ENCODE assay signal across 14 mouse cellular contexts in the genomic region with DNA sequence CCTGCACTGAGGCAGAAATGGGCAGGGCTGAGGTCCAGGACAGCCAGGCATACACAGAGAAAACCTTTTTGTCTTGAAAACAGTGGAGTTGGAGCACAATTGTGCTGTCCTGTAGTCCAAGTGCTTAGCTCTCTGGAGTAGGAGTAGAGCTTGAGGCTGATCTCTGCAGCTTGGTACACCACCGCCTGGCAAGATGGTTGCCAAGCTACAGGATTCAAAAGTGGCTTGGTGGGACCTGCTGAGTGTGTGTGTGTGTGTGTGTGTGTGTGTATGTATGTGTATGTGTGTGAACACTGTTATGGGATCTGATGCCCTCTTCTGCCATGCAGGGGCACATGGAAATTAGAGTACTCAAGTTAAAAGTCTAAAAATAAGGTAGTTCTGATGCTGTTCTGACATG. TPM values are rescaled to one million over a fixed set of nuclear protein-coding genes. Genes with fewer than 3 reads are reported as not detected.
A peak's percentile ranks its signal among the peaks of the same experiment; 100 is the strongest.
DNase-seq lines count a peak whose midpoint lies in the region; ATAC-seq lines count a peak whose summit lies in the region.
"Had no signal": no experiment of that assay in that cellular context is flagged by ENCODE, and none has a peak within 500 bp of the region (broad histone marks: within the 10 kb centered on the region; RNA-seq: fewer than 3 reads in every experiment).

No protein-coding gene starts in this region.

- no peaks in the 10 kb centered on the region for H3K9me3 ChIP-seq in hindbrain, embryonic 11.5 days (ENCODE audit: control insufficient read depth, low read length)
- no peaks in the 10 kb centered on the region for H3K9me3 ChIP-seq in hindbrain, embryonic 14.5 days (ENCODE audit: control insufficient read depth, low read length)
- no peaks in the 10 kb centered on the region for H3K9me3 ChIP-seq in megakaryocyte, embryonic 14.5 days
- H3K9me3 ChIP-seq in liver, embryonic 13.5 days (replicated peaks), result no peaks in the 10 kb centered on the region
- H3K9me3 ChIP-seq: liver, embryonic 15.5 days had no signal

- H3K4me3 ChIP-seq in hindbrain, embryonic 11.5 days (ENCODE audit: low read depth, low read length), result no peak overlapping the region
- H3K4me3 ChIP-seq in hindbrain, embryonic 14.5 days (replicated peaks; ENCODE audit: low read length), result no peak overlapping the region
- peak overlapping the region; percentile 44 for H3K4me3 ChIP-seq in megakaryocyte, embryonic 14.5 days (replicated peaks)
- H3K4me3 ChIP-seq in brown adipose tissue, adult 24 weeks (ENCODE audit: insufficient read depth, low read depth, low read length), result no peak overlapping the region
- H3K4me3 ChIP-seq in liver, embryonic 13.5 days (replicated peaks), result no peak overlapping the region
- H3K4me3 ChIP-seq: liver, embryonic 15.5 days had no signal

- no peak overlapping the region for H3K9ac ChIP-seq in hindbrain, embryonic 11.5 days (ENCODE audit: low read depth, low read length)
- H3K9ac ChIP-seq in hindbrain, embryonic 14.5 days, result no peak overlapping the region
- no peak overlapping the region for H3K9ac ChIP-seq in liver, embryonic 13.5 days
- H3K9ac ChIP-seq: liver, embryonic 15.5 days had no signal

- H3K36me3 ChIP-seq in hindbrain, embryonic 11.5 days (ENCODE audit: control insufficient read depth, insufficient read depth, low read length), result peaks cover 27% of the 10 kb centered on the region
- peaks cover 60% of the 10 kb centered on the region for H3K36me3 ChIP-seq in hindbrain, embryonic 14.5 days (replicated peaks; ENCODE audit: control insufficient read depth, insufficient read depth)
- peaks cover 72% of the 10 kb centered on the region for H3K36me3 ChIP-seq in megakaryocyte, embryonic 14.5 days (replicated peaks; ENCODE audit: low read length)
- H3K36me3 ChIP-seq in liver, embryonic 13.5 days, result peaks cover 60% of the 10 kb centered on the region

- ATAC-seq in hindbrain, embryonic 11.5 days (ENCODE audit: low FRiP score), result no peak
- ATAC-seq in hindbrain, embryonic 14.5 days (ENCODE audit: low FRiP score), result no peak
- no peak for ATAC-seq in megakaryocyte, adult 5-6 weeks (ENCODE audit: poor library complexity, severe bottlenecking)
- no peak for ATAC-seq in liver, embryonic 13.5 days (ENCODE audit: low read depth)

- no peak for DNase-seq in hindbrain, embryonic 11.5 days (ENCODE audit: low spot score)
- DNase-seq in hindbrain, embryonic 14.5 days (ENCODE audit: low spot score), result no peak
- DNase-seq in liver, embryonic 13.5 days, result no peak
- DNase-seq in retina, embryonic 14.5 days (ENCODE audit: low spot score), result no peak
- no peak for DNase-seq in adrenal gland, postnatal 4 days (ENCODE audit: low spot score in 2 of 2)
- DNase-seq: cerebellum, adult 11-12 months; kidney, postnatal 4 days; thymus, adult 18-20 months had no signal

- H3K27me3 ChIP-seq in hindbrain, embryonic 11.5 days (ENCODE audit: control insufficient read depth, insufficient read depth, low read length), result no peaks in the 10 kb centered on the region
- no peaks in the 10 kb centered on the region for H3K27me3 ChIP-seq in hindbrain, embryonic 14.5 days (ENCODE audit: control insufficient read depth, insufficient read depth, low read length)
- no peaks in the 10 kb centered on the region for H3K27me3 ChIP-seq in megakaryocyte, embryonic 14.5 days (replicated peaks)
- H3K27me3 ChIP-seq in liver, embryonic 13.5 days, result no peaks in the 10 kb centered on the region
- H3K27me3 ChIP-seq: liver, embryonic 15.5 days had no signal

- 68% methylated on average over 1 of the region's 1 CpGs for WGBS in hindbrain, embryonic 11.5 days
- WGBS in hindbrain, embryonic 14.5 days, result 59% methylated on average over 1 of the region's 1 CpGs
- WGBS in liver, embryonic 13.5 days (ENCODE audit: insufficient replicate concordance), result 62% methylated on average over 1 of the region's 1 CpGs

- H3K27ac ChIP-seq in hindbrain, embryonic 11.5 days (ENCODE audit: low read depth, low read length), result 0 out of 2 replicates have a peak overlapping the region, but pooled peaks have one; percentile 6
- H3K27ac ChIP-seq in hindbrain, embryonic 14.5 days, result no peak overlapping the region
- peak overlapping the region; percentile 17; the same call in 1 of the 2 replicates for H3K27ac ChIP-seq in brown adipose tissue, adult 24 weeks (replicated peaks; ENCODE audit: low read depth, low read length)
- H3K27ac ChIP-seq in liver, embryonic 13.5 days, result peak overlapping the region; percentile 62; the same call in 1 of the 2 replicates
- H3K27ac ChIP-seq: macrophage had no signal

- H3K4me1 ChIP-seq in hindbrain, embryonic 11.5 days (replicated peaks; ENCODE audit: control insufficient read depth, insufficient read depth, low read length), result peaks cover 16% of the 10 kb centered on the region
- peaks cover 14% of the 10 kb centered on the region for H3K4me1 ChIP-seq in hindbrain, embryonic 14.5 days (replicated peaks; ENCODE audit: control insufficient read depth, insufficient read depth, low read length)
- peaks cover 90% of the 10 kb centered on the region for H3K4me1 ChIP-seq in megakaryocyte, embryonic 14.5 days
- H3K4me1 ChIP-seq in brown adipose tissue, adult 24 weeks (ENCODE audit: control insufficient read depth, insufficient read depth, insufficient read length, low read length), result peaks cover 24% of the 10 kb centered on the region
- peaks cover 81% of the 10 kb centered on the region for H3K4me1 ChIP-seq in liver, embryonic 13.5 days (replicated peaks)

- H3K4me2 ChIP-seq in hindbrain, embryonic 11.5 days (replicated peaks; ENCODE audit: low read depth, low read length), result no peak overlapping the region
- no peak overlapping the region for H3K4me2 ChIP-seq in hindbrain, embryonic 14.5 days (replicated peaks)
- H3K4me2 ChIP-seq in liver, embryonic 13.5 days, result no peak overlapping the region
- H3K4me2 ChIP-seq: liver, embryonic 15.5 days had no signal

RNA-seq across cellular contexts. Expression of a gene that starts 2.5 kb away (rescaled TPM):
- 83.8 and 84.2 TPM in 2 replicates for polyA plus RNA-seq in hindbrain, embryonic 11.5 days (2014; fragmentation: Nextera tagmentation; extraction: Ambion mirVana)
- polyA plus RNA-seq in hindbrain, embryonic 14.5 days (2014; fragmentation: Nextera tagmentation; extraction: Ambion mirVana), result 92.6 and 99.0 TPM in 2 replicates
- 12.0 and 64.8 TPM in 2 replicates for polyA plus RNA-seq in megakaryocyte, embryonic 14.5 days (2012; ENCODE audit: insufficient read depth, low replicate concordance)
- 119 TPM in 2 replicates for total RNA-seq in megakaryocyte, adult 5-6 weeks (2015)
- 78.8 and 82.8 TPM in 2 replicates for total RNA-seq in megakaryocyte, adult 5-6 weeks (2017)
- polyA plus RNA-seq in brown adipose tissue, adult 24 weeks (2012; ENCODE audit: insufficient read depth, insufficient read length, missing spikeins), result 3,379 and 3,601 TPM in 2 replicates
- 74.5 and 77.7 TPM in 2 replicates for polyA plus RNA-seq in liver, embryonic 13.5 days (2015; fragmentation: Nextera tagmentation; extraction: Ambion mirVana)
- total RNA-seq in adrenal gland, postnatal 4 days (2021), result 100 to 1,000 TPM; 327 to 392 TPM

RNA-seq across cellular contexts. Expression of a gene that starts 11.1 kb away (rescaled TPM):
- 2.1 and 2.5 TPM in 2 replicates for polyA plus RNA-seq in hindbrain, embryonic 11.5 days (2014; fragmentation: Nextera tagmentation; extraction: Ambion mirVana)
- 2.8 and 3.2 TPM in 2 replicates for polyA plus RNA-seq in hindbrain, embryonic 14.5 days (2014; fragmentation: Nextera tagmentation; extraction: Ambion mirVana)
- 1.3 TPM in 1 of 2 replicates, not detected in the other for polyA plus RNA-seq in megakaryocyte, embryonic 14.5 days (2012; ENCODE audit: insufficient read depth, low replicate concordance)
- 3.1 and 13.4 TPM in 2 replicates for total RNA-seq in megakaryocyte, adult 5-6 weeks (2015)
- total RNA-seq in megakaryocyte, adult 5-6 weeks (2017), result 5.2 and 5.9 TPM in 2 replicates
- polyA plus RNA-seq in brown adipose tissue, adult 24 weeks (2012; ENCODE audit: insufficient read depth, insufficient read length, missing spikeins), result 12.0 and 14.6 TPM in 2 replicates
- 1.6 and 3.1 TPM in 2 replicates for polyA plus RNA-seq in liver, embryonic 13.5 days (2015; fragmentation: Nextera tagmentation; extraction: Ambion mirVana)
- 10 to 100 TPM; 29.2 to 33.2 TPM for total RNA-seq in adrenal gland, postnatal 4 days (2021)

RNA-seq across cellular contexts. Expression of a gene that starts 14.2 kb away (rescaled TPM):
- polyA plus RNA-seq in hindbrain, embryonic 11.5 days (2014; fragmentation: Nextera tagmentation; extraction: Ambion mirVana), result 306 and 312 TPM in 2 replicates
- 142 and 150 TPM in 2 replicates for polyA plus RNA-seq in hindbrain, embryonic 14.5 days (2014; fragmentation: Nextera tagmentation; extraction: Ambion mirVana)
- 226 and 241 TPM in 2 replicates for polyA plus RNA-seq in megakaryocyte, embryonic 14.5 days (2012; ENCODE audit: insufficient read depth, low replicate concordance)
- total RNA-seq in megakaryocyte, adult 5-6 weeks (2015), result 275 and 307 TPM in 2 replicates
- total RNA-seq in megakaryocyte, adult 5-6 weeks (2017), result 187 and 291 TPM in 2 replicates
- polyA plus RNA-seq in brown adipose tissue, adult 24 weeks (2012; ENCODE audit: insufficient read depth, insufficient read length, missing spikeins), result 122 and 131 TPM in 2 replicates
- 130 and 154 TPM in 2 replicates for polyA plus RNA-seq in liver, embryonic 13.5 days (2015; fragmentation: Nextera tagmentation; extraction: Ambion mirVana)
- 100 to 1,000 TPM; 722 to 725 TPM for total RNA-seq in adrenal gland, postnatal 4 days (2021)

RNA-seq across cellular contexts. Expression of a gene that starts 33.8 kb away (rescaled TPM):
- polyA plus RNA-seq in hindbrain, embryonic 11.5 days (2014; fragmentation: Nextera tagmentation; extraction: Ambion mirVana), result 2.5 and 2.7 TPM in 2 replicates
- polyA plus RNA-seq in hindbrain, embryonic 14.5 days (2014; fragmentation: Nextera tagmentation; extraction: Ambion mirVana), result 1.4 and 2.7 TPM in 2 replicates
- polyA plus RNA-seq in megakaryocyte, embryonic 14.5 days (2012; ENCODE audit: insufficient read depth, low replicate concordance), result 30.8 and 66.7 TPM in 2 replicates
- 64.9 and 68.8 TPM in 2 replicates for total RNA-seq in megakaryocyte, adult 5-6 weeks (2015)
- total RNA-seq in megakaryocyte, adult 5-6 weeks (2017), result 62.6 and 71.5 TPM in 2 replicates
- 2.5 and 4.6 TPM in 2 replicates for polyA plus RNA-seq in brown adipose tissue, adult 24 weeks (2012; ENCODE audit: insufficient read depth, insufficient read length, missing spikeins)
- 10.8 and 12.0 TPM in 2 replicates for polyA plus RNA-seq in liver, embryonic 13.5 days (2015; fragmentation: Nextera tagmentation; extraction: Ambion mirVana)
- total RNA-seq in adrenal gland, postnatal 4 days (2021), result 1 to 10 TPM; 2.2 to 4.2 TPM

RNA-seq across cellular contexts. Expression of a gene that starts 41.1 kb away (rescaled TPM):
- polyA plus RNA-seq in hindbrain, embryonic 11.5 days (2014; fragmentation: Nextera tagmentation; extraction: Ambion mirVana), result 1.7 and 2.7 TPM in 2 replicates
- 2.9 and 3.0 TPM in 2 replicates for polyA plus RNA-seq in hindbrain, embryonic 14.5 days (2014; fragmentation: Nextera tagmentation; extraction: Ambion mirVana)
- not detected in 2 replicates for polyA plus RNA-seq in megakaryocyte, embryonic 14.5 days (2012; ENCODE audit: insufficient read depth, low replicate concordance)
- total RNA-seq in megakaryocyte, adult 5-6 weeks (2015), result not detected in 2 replicates
- total RNA-seq in megakaryocyte, adult 5-6 weeks (2017), result not detected in 2 replicates
- polyA plus RNA-seq in brown adipose tissue, adult 24 weeks (2012; ENCODE audit: insufficient read depth, insufficient read length, missing spikeins), result 2.3 TPM in 1 of 2 replicates, not detected in the other
- polyA plus RNA-seq in liver, embryonic 13.5 days (2015; fragmentation: Nextera tagmentation; extraction: Ambion mirVana), result 0.44 TPM in 1 of 2 replicates, not detected in the other
- total RNA-seq in adrenal gland, postnatal 4 days (2021), result 1 to 10 TPM; 3.9 TPM
- total RNA-seq: left cerebral cortex, adult 8-10 months had no signal
- polyA plus RNA-seq: macrophage had no signal

Comparison
In these comparisons a context has a peak if more than half of its experiments do, and no peak if none do; other contexts are left out.
1. RNA of a gene that starts 2.5 kb away (polyA plus RNA-seq): 3,379 to 3,601 TPM in brown adipose tissue, adult 24 weeks; 92.6 to 99.0 TPM in hindbrain, embryonic 14.5 days, 83.8 to 84.2 TPM in hindbrain, embryonic 11.5 days, 74.5 to 77.7 TPM in liver, embryonic 13.5 days and 12.0 to 64.8 TPM in megakaryocyte, embryonic 14.5 days; every median in the first group is over 10 times any median in the second.